Mouse (Mus musculus): ENCODE measurements around the gene Nell2. TPM values are rescaled to one million over a fixed set of nuclear protein-coding genes. Genes with fewer than 3 reads are reported as not detected.

Gene Nell2
- polyA plus RNA-seq, 2 experiments = 16.2 to 17.5 TPM

- 78% methylated on average over 12 of the region's 12 CpGs for WGBS
- H3K9me3 ChIP-seq (ENCODE audit: control insufficient read depth, low read length) = no peaks in the 10 kb centered on the region
- no peaks in the 10 kb centered on the region for H3K36me3 ChIP-seq (ENCODE audit: control insufficient read depth, insufficient read depth, low read length)
- no peak overlapping the region for H3K27ac ChIP-seq (replicated peaks; ENCODE audit: low read depth, low read length)
- no peaks in the 10 kb centered on the region for H3K27me3 ChIP-seq (ENCODE audit: control insufficient read depth, insufficient read depth, low read length)
- no peak for ATAC-seq (ENCODE audit: low FRiP score, low read depth)
- H3K4me2 ChIP-seq (replicated peaks; ENCODE audit: low read depth, low read length, severe bottlenecking) = no peak overlapping the region
- TF ChIP-seq POLR2A (IDR thresholded peaks at IDR 0.05; ENCODE audit: borderline replicate concordance, extremely low read depth, insufficient read depth, insufficient read length) = no peak
- no peak overlapping the region for H3K9ac ChIP-seq (ENCODE audit: low read depth, low read length, severe bottlenecking)
- no peak for DNase-seq (ENCODE audit: low spot score)
- H3K4me3 ChIP-seq (replicated peaks; ENCODE audit: low read length) = no peak overlapping the region
- H3K4me1 ChIP-seq (ENCODE audit: control insufficient read depth, insufficient read depth, low read length) = no peaks in the 10 kb centered on the region
Measured at GRCm38 (mm10) chr15:95138709-95139409, 389.5 kb downstream of the Nell2 start.

GRCm38 (mm10) chr15:95137018-95137810 is 391.1 kb downstream of the Nell2 start:
- TF ChIP-seq POLR2A (IDR thresholded peaks at IDR 0.05; ENCODE audit: borderline replicate concordance, extremely low read depth, insufficient read depth, insufficient read length) = no peak
- no peak overlapping the region for H3K4me2 ChIP-seq (replicated peaks; ENCODE audit: low read depth, low read length, severe bottlenecking)
- no peak for DNase-seq (ENCODE audit: low spot score)
- no peak overlapping the region for H3K4me3 ChIP-seq (replicated peaks; ENCODE audit: low read length)
- no peaks in the 10 kb centered on the region for H3K27me3 ChIP-seq (ENCODE audit: control insufficient read depth, insufficient read depth, low read length)
- ATAC-seq (ENCODE audit: low FRiP score, low read depth) = no peak
- H3K27ac ChIP-seq (replicated peaks; ENCODE audit: low read depth, low read length) = no peak overlapping the region
- H3K9ac ChIP-seq (ENCODE audit: low read depth, low read length, severe bottlenecking) = no peak overlapping the region
- no peaks in the 10 kb centered on the region for H3K4me1 ChIP-seq (ENCODE audit: control insufficient read depth, insufficient read depth, low read length)
- WGBS = 79% methylated on average over 10 of the region's 10 CpGs
- H3K9me3 ChIP-seq (ENCODE audit: control insufficient read depth, low read length) = no peaks in the 10 kb centered on the region
- H3K36me3 ChIP-seq (ENCODE audit: control insufficient read depth, insufficient read depth, low read length) = no peaks in the 10 kb centered on the region

GRCm38 (mm10) chr15:95135926-95136609 is 392.3 kb downstream of the Nell2 start:
- Histone ChIP-seq H3K4me2 (replicated peaks; ENCODE audit: low read depth, low read length, severe bottlenecking) (no peak overlapping the region), H3K27me3 (ENCODE audit: control insufficient read depth, insufficient read depth, low read length) (no peaks in the 10 kb centered on the region), H3K9me3 (ENCODE audit: control insufficient read depth, low read length) (no peaks in the 10 kb centered on the region), H3K4me3 (replicated peaks; ENCODE audit: low read length) (no peak overlapping the region), H3K36me3 (ENCODE audit: control insufficient read depth, insufficient read depth, low read length) (no peaks in the 10 kb centered on the region), H3K27ac (replicated peaks; ENCODE audit: low read depth, low read length) (no peak overlapping the region), H3K9ac (ENCODE audit: low read depth, low read length, severe bottlenecking) (no peak overlapping the region), H3K4me1 (ENCODE audit: control insufficient read depth, insufficient read depth, low read length) (no peaks in the 10 kb centered on the region)
- no peak for TF ChIP-seq POLR2A (IDR thresholded peaks at IDR 0.05; ENCODE audit: borderline replicate concordance, extremely low read depth, insufficient read depth, insufficient read length)
- WGBS = 94% methylated on average over 17 of the region's 17 CpGs
- no peak for DNase-seq (ENCODE audit: low spot score)
- no peak for ATAC-seq (ENCODE audit: low FRiP score, low read depth)

GRCm38 (mm10) chr15:95131401-95131800 is 397.0 kb downstream of the Nell2 start:
- TF ChIP-seq POLR2A (IDR thresholded peaks at IDR 0.05; ENCODE audit: borderline replicate concordance, extremely low read depth, insufficient read depth, insufficient read length) = no peak
- Histone ChIP-seq H3K4me2 (replicated peaks; ENCODE audit: low read depth, low read length, severe bottlenecking) (no peak overlapping the region), H3K4me1 (ENCODE audit: control insufficient read depth, insufficient read depth, low read length) (no peaks in the 10 kb centered on the region), H3K9me3 (ENCODE audit: control insufficient read depth, low read length) (no peaks in the 10 kb centered on the region), H3K27ac (replicated peaks; ENCODE audit: low read depth, low read length) (no peak overlapping the region), H3K4me3 (replicated peaks; ENCODE audit: low read length) (no peak overlapping the region), H3K27me3 (ENCODE audit: control insufficient read depth, insufficient read depth, low read length) (no peaks in the 10 kb centered on the region), H3K9ac (ENCODE audit: low read depth, low read length, severe bottlenecking) (no peak overlapping the region), H3K36me3 (ENCODE audit: control insufficient read depth, insufficient read depth, low read length) (no peaks in the 10 kb centered on the region)
- WGBS = 60% methylated on average over 4 of the region's 4 CpGs
- DNase-seq (ENCODE audit: low spot score) (no peak), ATAC-seq (ENCODE audit: low FRiP score, low read depth) (no peak)

- Histone ChIP-seq H3K27ac (replicated peaks; ENCODE audit: low read depth, low read length) (no peak overlapping the region), H3K9ac (ENCODE audit: low read depth, low read length, severe bottlenecking) (no peak overlapping the region), H3K4me3 (replicated peaks; ENCODE audit: low read length) (no peak overlapping the region), H3K27me3 (ENCODE audit: control insufficient read depth, insufficient read depth, low read length) (no peaks in the 10 kb centered on the region), H3K36me3 (ENCODE audit: control insufficient read depth, insufficient read depth, low read length) (no peaks in the 10 kb centered on the region), H3K9me3 (ENCODE audit: control insufficient read depth, low read length) (no peaks in the 10 kb centered on the region), H3K4me1 (ENCODE audit: control insufficient read depth, insufficient read depth, low read length) (no peaks in the 10 kb centered on the region), H3K4me2 (replicated peaks; ENCODE audit: low read depth, low read length, severe bottlenecking) (no peak overlapping the region)
- DNase-seq (ENCODE audit: low spot score) (no peak), ATAC-seq (ENCODE audit: low FRiP score, low read depth) (no peak)
- 86% methylated on average over 4 of the region's 4 CpGs for WGBS
- no peak for TF ChIP-seq POLR2A (IDR thresholded peaks at IDR 0.05; ENCODE audit: borderline replicate concordance, extremely low read depth, insufficient read depth, insufficient read length)
Measured at GRCm38 (mm10) chr15:95108626-95109025, 419.7 kb downstream of the Nell2 start.
